Mouse (Mus musculus) CH12F3 (cell line): Measurements from ENCODE around the gene Prrx2.

Source experiments
- in situ Hi-C: fragments of 300-500 bp; cut with MboI; formaldehyde crosslinking; loops from 2 replicates; pipeline ENCODE4 v1.14.3; 2020; ENCODE audit warnings: low sequenced_read_pairs

Gene Prrx2

GRCm38 (mm10) chr2:30864968-30865381, 30.2 kb downstream of the Prrx2 start:
- in situ Hi-C loops, result no loop called here

- in situ Hi-C loops, result no loop called here
Observed at GRCm38 (mm10) chr2:30865426-30865825, 30.7 kb downstream of the Prrx2 start.

GRCm38 (mm10) chr2:30870863-30871262, 36.1 kb downstream of the Prrx2 start:
- in situ Hi-C loops, result no loop called here

- in situ Hi-C loops, result no loop called here
Observed at GRCm38 (mm10) chr2:30872669-30873068, 37.9 kb downstream of the Prrx2 start.

- in situ Hi-C loops, result no loop called here
Observed at GRCm38 (mm10) chr2:30874445-30874844, 39.7 kb downstream of the Prrx2 start.

GRCm38 (mm10) chr2:30875096-30875495, 40.3 kb downstream of the Prrx2 start:
- in situ Hi-C loops, result no loop called here

- in situ Hi-C loops, result no loop called here
Observed at GRCm38 (mm10) chr2:30875621-30876432, 41.1 kb downstream of the Prrx2 start.

GRCm38 (mm10) chr2:30879481-30879880, 44.7 kb downstream of the Prrx2 start:
- in situ Hi-C loops, result no loop called here

- in situ Hi-C loops, result no loop called here
Observed at GRCm38 (mm10) chr2:30881215-30881614, 46.4 kb downstream of the Prrx2 start.

GRCm38 (mm10) chr2:30884852-30885373, 50.1 kb downstream of the Prrx2 start:
- in situ Hi-C loops, result no loop called here

- in situ Hi-C loops, result no loop called here
Observed at GRCm38 (mm10) chr2:30885453-30886163, 50.8 kb downstream of the Prrx2 start.

- in situ Hi-C loops, result loop anchor here (5.0 kb wide), 1 partner anchor 41 kb away; no protein-coding TSS in a partner anchor
Observed at GRCm38 (mm10) chr2:30891002-30891401, 56.2 kb downstream of the Prrx2 start.

- in situ Hi-C loops, result loop anchor here (5.0 kb wide), 1 partner anchor 39 kb away; no protein-coding TSS in a partner anchor
Observed at GRCm38 (mm10) chr2:30893399-30893798, 58.6 kb downstream of the Prrx2 start.

- in situ Hi-C loops, result loop anchor here (5.0 kb wide), 1 partner anchor 38 kb away; no protein-coding TSS in a partner anchor
Observed at GRCm38 (mm10) chr2:30893946-30894345, 59.2 kb downstream of the Prrx2 start.

- in situ Hi-C loops, result no loop called here
Observed at GRCm38 (mm10) chr2:30897291-30897690, 62.5 kb downstream of the Prrx2 start.

GRCm38 (mm10) chr2:30899397-30900069, 64.8 kb downstream of the Prrx2 start:
- in situ Hi-C loops, result no loop called here

- in situ Hi-C loops, result no loop called here
Observed at GRCm38 (mm10) chr2:30901646-30902160, 66.9 kb downstream of the Prrx2 start.

GRCm38 (mm10) chr2:30902256-30902655, 67.5 kb downstream of the Prrx2 start:
- in situ Hi-C loops, result no loop called here

- in situ Hi-C loops, result no loop called here
Observed at GRCm38 (mm10) chr2:30902726-30903722, 68.3 kb downstream of the Prrx2 start.

- in situ Hi-C loops, result no loop called here
Observed at GRCm38 (mm10) chr2:30904231-30904630, 69.5 kb downstream of the Prrx2 start.
